Mouse (Mus musculus): ENCODE measurements around the gene Zfp704. TPM values are rescaled to one million over a fixed set of nuclear protein-coding genes. Genes with fewer than 3 reads are reported as not detected.

Gene Zfp704
- total RNA-seq (2021): 10 to 100 TPM; 10.6 to 12.5 TPM
- long read RNA-seq, experiment 1, full-length matches to known transcripts: 9 of 9 reads
- long read RNA-seq, experiment 1, partial matches to known transcripts: 0 of 9 reads
- long read RNA-seq, experiment 1, other reads (novel, unspliced or antisense): 0 of 9 reads
- long read RNA-seq, experiment 2, full-length matches to known transcripts: 15 of 17 reads
- long read RNA-seq, experiment 2, partial matches to known transcripts: 1 of 17 reads
- long read RNA-seq, experiment 2, other reads (novel, unspliced or antisense): 1 of 17 reads

GRCm38 (mm10) chr3:9609581-9610341, at the start of gene Zfp704:
Zfp704 (minus strand) TSS chr3:9610085.
- DNase-seq (ENCODE audit: low spot score in 2 of 2): peak; percentile 65 to 70

- no peak for DNase-seq (ENCODE audit: low spot score in 2 of 2)
Observed at GRCm38 (mm10) chr3:9633036-9634005, 23.4 kb upstream of the Zfp704 start.

- no peak for DNase-seq (ENCODE audit: low spot score in 2 of 2)
Observed at GRCm38 (mm10) chr3:9629951-9630350, 20.1 kb upstream of the Zfp704 start.

GRCm38 (mm10) chr3:9628041-9628440, 18.2 kb upstream of the Zfp704 start:
- DNase-seq (ENCODE audit: low spot score in 2 of 2): no peak

GRCm38 (mm10) chr3:9626149-9626548, 16.3 kb upstream of the Zfp704 start:
- no peak for DNase-seq (ENCODE audit: low spot score in 2 of 2)

- no peak for DNase-seq (ENCODE audit: low spot score in 2 of 2)
Observed at GRCm38 (mm10) chr3:9620611-9621010, 10.7 kb upstream of the Zfp704 start.

GRCm38 (mm10) chr3:9619562-9620275, 9.8 kb upstream of the Zfp704 start:
- DNase-seq (ENCODE audit: low spot score in 2 of 2): no peak

- no peak for DNase-seq (ENCODE audit: low spot score in 2 of 2)
Observed at GRCm38 (mm10) chr3:9617101-9617500, 7.2 kb upstream of the Zfp704 start.

- DNase-seq (ENCODE audit: low spot score in 2 of 2): no peak
Observed at GRCm38 (mm10) chr3:9614676-9615075, 4.8 kb upstream of the Zfp704 start.

GRCm38 (mm10) chr3:9614011-9614410, 4.1 kb upstream of the Zfp704 start:
- no peak for DNase-seq (ENCODE audit: low spot score in 2 of 2)

- DNase-seq (ENCODE audit: low spot score in 2 of 2): no peak
Observed at GRCm38 (mm10) chr3:9611226-9611625, 1.3 kb upstream of the Zfp704 start.

GRCm38 (mm10) chr3:9610426-9610825, 541 bp upstream of the Zfp704 start:
- no peak for DNase-seq (ENCODE audit: low spot score in 2 of 2)

- peak; percentile 51 to 56 for DNase-seq (ENCODE audit: low spot score in 2 of 2)
Observed at GRCm38 (mm10) chr3:9608906-9609580, 842 bp downstream of the Zfp704 start.

- DNase-seq (ENCODE audit: low spot score in 2 of 2): peak; percentile 39 to 46
Observed at GRCm38 (mm10) chr3:9608441-9608905, 1.4 kb downstream of the Zfp704 start.

- DNase-seq (ENCODE audit: low spot score in 2 of 2): no peak
Observed at GRCm38 (mm10) chr3:9607686-9608085, 2.2 kb downstream of the Zfp704 start.

GRCm38 (mm10) chr3:9605784-9606706, 3.8 kb downstream of the Zfp704 start:
- DNase-seq (ENCODE audit: low spot score in 2 of 2): no peak

GRCm38 (mm10) chr3:9604941-9605340, 4.9 kb downstream of the Zfp704 start:
- no peak for DNase-seq (ENCODE audit: low spot score in 2 of 2)

GRCm38 (mm10) chr3:9603866-9604265, 6.0 kb downstream of the Zfp704 start:
- DNase-seq (ENCODE audit: low spot score in 2 of 2): no peak

- no peak for DNase-seq (ENCODE audit: low spot score in 2 of 2)
Observed at GRCm38 (mm10) chr3:9600577-9600976, 9.3 kb downstream of the Zfp704 start.

All from adrenal gland, adult 18-20 months (tissue).